Mouse (Mus musculus) left cerebral cortex, adult 18-20 months (tissue): ENCODE data around the gene Vwa5b2. TPM values are rescaled to one million over a fixed set of nuclear protein-coding genes. Genes with fewer than 3 reads are reported as not detected.

ENCODE experiments used
- microRNA-seq, 2 experiments: library from miRNA; unstranded; fragments of <30 nt; microRNA quantifications; one replicate each; pipeline ENCODE4 v1.2.0; 2021
- total RNA-seq, 2 experiments: library from RNA; stranded (reverse); gene quantifications; 2 replicates each; pipeline ENCODE4 v1.2.3; 2021

Vwa5b2 gene
- total RNA-seq, 2 experiments from 2014 or later = 50.1 to 62.9 TPM

Small RNAs within 50 kb of the gene (microRNA-seq; reads per million reads assigned to microRNA genes)
- 608 to 719 reads per million in 2 experiments for gene Mir1224

Other genes with a start within 250 kb of the Vwa5b2 start
- gene Abcc5, start 163.1 kb upstream of the Vwa5b2 start, total RNA-seq = 100 to 1,000 TPM; 208 to 216 TPM
- gene Eif2b5, start 90.7 kb upstream of the Vwa5b2 start, total RNA-seq = 10 to 100 TPM; 55.8 to 65.4 TPM
- gene Dvl3, start 72.5 kb upstream of the Vwa5b2 start, total RNA-seq = 10 to 100 TPM; 57.0 to 57.5 TPM
- gene Ap2m1, start 54.0 kb upstream of the Vwa5b2 start, total RNA-seq = 100 to 1,000 TPM; 826 to 873 TPM
- 100 to 1,000 TPM; 100 to 120 TPM for gene Abcf3, start 40.9 kb upstream of the Vwa5b2 start, total RNA-seq
- 1 to 10 TPM; 1.9 to 2.9 TPM for gene Eef1akmt4, start 22.1 kb downstream of the Vwa5b2 start, total RNA-seq
- gene Gm49333, start 22.1 kb downstream of the Vwa5b2 start, total RNA-seq = not detected
- 10 to 100 TPM; 11.7 to 13.4 TPM for gene Alg3, start 22.3 kb downstream of the Vwa5b2 start, total RNA-seq
- 100 to 1,000 TPM; 189 to 201 TPM for gene Camk2n2, start 31.8 kb downstream of the Vwa5b2 start, total RNA-seq
- gene Ece2, start 40.4 kb downstream of the Vwa5b2 start, total RNA-seq = 10 to 100 TPM; 23.7 to 27.6 TPM
- 100 to 1,000 TPM; 223 to 226 TPM for gene Psmd2, start 62.2 kb downstream of the Vwa5b2 start, total RNA-seq
- 100 to 1,000 TPM; 262 to 265 TPM for gene Eif4g1, start 78.8 kb downstream of the Vwa5b2 start, total RNA-seq
- 100 to 1,000 TPM; 320 to 327 TPM for gene Fam131a, start 103.8 kb downstream of the Vwa5b2 start, total RNA-seq
- gene Polr2h, start 128.2 kb downstream of the Vwa5b2 start, total RNA-seq = 10 to 100 TPM; 27.6 to 30.2 TPM
- 10 to 100 TPM; 54.8 to 67.2 TPM for gene Clcn2, start 128.3 kb downstream of the Vwa5b2 start, total RNA-seq
- 10 to 100 TPM; 39.9 to 47.0 TPM for gene Chrd, start 143.7 kb downstream of the Vwa5b2 start, total RNA-seq
- gene Thpo, start 145.0 kb downstream of the Vwa5b2 start, total RNA-seq = 1 to 10 TPM; 3.7 to 6.0 TPM